Mouse (Mus musculus) ES-Bruce4 (cell line): ENCODE data around the gene D630045J12Rik.

Source experiments
- CTCF ChIP-seq: IDR thresholded peaks from one replicate; pipeline ENCODE4 v1.8.1; 2011; ENCODE audit warnings: low read depth, low read length
- POLR2A ChIP-seq: IDR thresholded peaks from one replicate; pipeline ENCODE4 v1.8.1; 2011; ENCODE audit warnings: low read length; ENCODE audit not compliant: insufficient read depth

DNA sequence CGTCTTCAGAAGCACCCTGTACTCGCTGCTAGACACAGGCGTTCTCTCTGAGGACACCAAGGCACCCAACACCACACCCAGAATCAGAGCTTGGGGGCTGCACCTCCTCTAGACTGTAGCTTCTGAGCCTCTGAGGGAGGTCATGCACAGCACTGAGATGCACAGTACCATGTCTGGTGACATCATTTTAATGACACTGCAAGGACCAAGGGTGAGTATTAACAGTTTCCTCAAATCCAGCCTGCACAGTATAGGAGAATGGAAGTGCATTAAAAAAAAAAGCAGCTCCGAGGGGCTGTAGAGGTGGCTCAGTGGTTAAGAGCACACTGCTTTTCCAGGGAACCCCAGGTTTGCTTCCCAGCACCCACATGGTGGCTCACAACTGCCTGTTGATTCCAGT, 94.2 kb downstream of the D630045J12Rik start:
- TF ChIP-seq POLR2A = no peak
- no peak for TF ChIP-seq CTCF
